Mouse (Mus musculus) central nervous system, embryonic 11.5 days (tissue): ENCODE data around the gene Nacc1. TPM values are rescaled to one million over a fixed set of nuclear protein-coding genes. Genes with fewer than 3 reads are reported as not detected.

Experiments
- polyA plus RNA-seq: library from polyadenylated mRNA; depleted of rRNA; stranded (reverse); fragments of >200 nt; gene quantifications from 2 replicates; pipeline ENCODE4 v1.2.3, GENCODE M21; 2012; rRNA removed

Nacc1 gene
- 55.6 and 88.0 TPM in 2 replicates for polyA plus RNA-seq

DNA sequence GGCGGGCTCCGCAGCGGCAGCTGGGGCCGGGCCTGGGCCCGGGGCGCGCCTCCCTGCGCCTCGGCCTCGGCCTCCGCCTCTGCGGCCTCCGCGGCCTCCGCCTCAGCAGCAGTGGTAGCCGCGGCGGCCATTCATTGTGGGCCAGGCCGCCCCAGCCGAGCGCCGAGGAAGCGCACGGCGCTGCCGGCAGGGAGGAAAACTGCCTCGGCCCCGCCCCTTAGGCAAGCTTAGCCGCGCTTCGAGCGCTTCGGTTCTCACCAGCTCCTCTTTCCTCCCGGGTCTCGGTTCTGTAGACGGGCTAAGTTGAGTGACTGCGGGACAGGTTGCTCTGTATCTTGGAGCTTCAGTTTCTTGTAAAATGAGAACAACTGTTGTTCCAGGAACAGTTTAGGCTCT is at the start of gene Nacc1:
Gene Nacc1 (minus strand): TSS at position 158 of the 396 bp plus-strand sequence.

DNA sequence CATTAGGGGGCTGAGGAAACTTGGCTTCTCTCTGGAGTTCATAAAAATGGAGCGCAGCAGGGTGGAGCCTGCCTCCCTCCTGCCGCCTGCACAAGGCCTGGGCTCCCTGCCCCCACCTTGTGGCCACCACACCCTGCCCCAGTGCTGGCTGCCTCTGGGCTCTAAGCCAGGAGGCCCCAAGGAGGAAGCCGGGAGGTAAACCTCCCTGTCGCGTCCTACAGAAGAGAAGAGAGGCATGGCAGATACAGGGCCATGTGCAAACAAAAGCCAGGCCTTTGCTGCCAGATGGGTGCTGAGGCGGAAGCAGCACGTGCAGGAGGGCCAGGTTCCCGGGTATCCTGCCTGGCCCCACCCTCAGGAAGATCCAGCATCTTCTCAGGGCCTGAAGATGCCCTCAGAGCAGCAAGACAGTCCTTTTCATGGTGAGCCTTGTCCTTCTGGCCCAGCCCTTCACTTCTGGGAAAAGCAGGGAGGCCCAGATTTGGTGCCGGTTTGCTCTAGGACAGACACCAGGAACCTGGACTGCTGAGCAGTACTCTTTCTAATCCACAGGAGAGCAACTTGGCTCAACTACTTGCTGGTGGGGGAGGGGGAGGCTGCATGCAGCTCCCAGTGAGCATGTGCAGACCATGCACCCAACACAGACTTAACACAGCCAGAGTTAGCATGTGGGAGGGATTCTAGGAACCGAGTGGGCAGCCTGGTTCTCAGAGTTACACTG is 35.3 kb upstream of the Nacc1 start, which contains the start of gene G430095P16Rik:
Gene G430095P16Rik (plus strand): TSS at position 158 of the 721 bp plus-strand sequence.

DNA sequence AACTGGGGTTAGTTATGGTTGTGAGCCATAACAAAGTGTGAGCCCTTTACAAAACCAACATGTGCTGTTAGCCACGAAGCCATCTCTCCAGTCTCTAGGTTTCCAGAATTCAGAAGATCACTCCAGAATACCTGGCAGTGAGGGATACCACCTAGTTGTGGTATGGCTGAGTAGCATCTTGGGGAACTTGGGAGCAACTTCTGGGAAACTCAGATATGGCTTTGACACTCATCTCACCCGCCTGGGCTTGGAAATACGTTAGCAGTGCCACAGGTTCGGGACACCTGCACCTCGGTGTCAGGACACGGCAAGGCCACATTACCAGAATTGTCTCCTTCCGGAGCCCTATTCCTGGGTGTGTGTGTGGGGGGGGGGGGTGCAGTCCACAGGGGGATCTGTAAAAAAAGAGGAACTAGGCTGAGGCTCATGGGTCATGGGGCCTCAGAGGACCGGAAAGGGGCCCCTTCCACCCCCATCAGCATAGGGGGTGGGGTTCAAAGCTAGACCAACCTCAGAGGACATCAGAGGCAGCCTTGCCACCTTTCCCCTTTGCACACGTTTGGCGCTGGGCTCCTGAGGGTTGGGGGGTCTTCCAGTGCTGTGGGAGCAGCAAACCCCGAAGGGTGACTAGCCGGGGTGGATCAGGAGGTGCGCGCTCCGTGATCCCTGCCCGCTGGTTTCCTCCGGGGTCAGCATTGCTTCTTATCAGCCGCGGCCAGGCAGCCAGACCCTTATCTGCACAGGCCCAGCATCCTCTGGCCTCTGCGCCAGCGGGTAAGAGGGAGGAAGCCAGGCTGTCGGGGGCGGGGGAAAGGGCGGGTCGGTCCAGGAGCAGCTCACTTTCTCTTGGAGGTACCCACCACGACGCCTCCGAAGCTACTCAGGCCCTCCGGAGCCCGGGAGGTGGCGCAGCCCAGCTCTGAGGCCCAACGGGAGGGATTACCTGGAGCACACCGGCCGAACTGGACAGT is 13.6 kb upstream of the Nacc1 start, which contains the start of gene Lyl1:
Gene Lyl1 (plus strand): TSS at position 517 of the 971 bp plus-strand sequence.

DNA sequence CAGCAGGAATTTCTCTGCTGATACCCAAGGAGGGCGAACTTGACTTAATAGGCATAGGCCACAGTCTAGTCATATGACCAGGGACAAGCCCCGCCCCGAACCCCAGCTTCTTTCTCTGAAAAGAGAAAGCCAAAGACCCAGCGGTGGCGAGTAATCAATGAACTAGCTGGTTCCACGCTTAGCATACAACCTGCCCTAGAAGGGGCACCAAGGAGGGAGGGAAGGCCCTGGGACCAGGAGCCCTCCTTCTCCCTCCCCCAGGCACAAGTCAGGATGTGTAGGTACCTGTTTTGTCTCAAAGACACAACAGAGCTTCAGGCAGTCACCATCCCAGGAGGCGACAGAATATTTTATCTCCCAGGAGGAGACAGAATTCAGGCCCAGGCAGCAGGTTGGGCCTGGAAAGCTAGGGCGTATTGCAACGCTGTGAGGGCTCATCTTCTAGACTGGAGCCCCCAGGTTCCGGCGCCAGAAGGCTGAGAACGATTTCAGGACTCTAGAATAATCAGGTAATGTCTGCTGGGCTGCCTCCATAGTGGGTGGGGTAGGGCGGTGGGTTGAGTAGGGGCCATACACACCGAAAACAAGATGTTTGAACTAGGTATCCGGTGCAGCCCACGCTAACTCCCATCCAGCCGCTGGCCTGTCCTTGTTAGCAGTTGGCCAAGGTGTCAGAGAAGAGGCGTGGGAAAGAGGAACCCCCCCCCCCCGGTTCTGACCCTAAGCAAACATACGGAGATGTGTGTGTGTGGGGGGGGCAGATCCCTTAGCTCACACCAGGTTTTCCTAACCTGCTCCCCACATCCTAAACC is 1.3 kb downstream of the Nacc1 start, which contains the start of gene Trmt1:
Gene Trmt1 (plus strand): TSS at position 117 of the 812 bp plus-strand sequence.

DNA sequence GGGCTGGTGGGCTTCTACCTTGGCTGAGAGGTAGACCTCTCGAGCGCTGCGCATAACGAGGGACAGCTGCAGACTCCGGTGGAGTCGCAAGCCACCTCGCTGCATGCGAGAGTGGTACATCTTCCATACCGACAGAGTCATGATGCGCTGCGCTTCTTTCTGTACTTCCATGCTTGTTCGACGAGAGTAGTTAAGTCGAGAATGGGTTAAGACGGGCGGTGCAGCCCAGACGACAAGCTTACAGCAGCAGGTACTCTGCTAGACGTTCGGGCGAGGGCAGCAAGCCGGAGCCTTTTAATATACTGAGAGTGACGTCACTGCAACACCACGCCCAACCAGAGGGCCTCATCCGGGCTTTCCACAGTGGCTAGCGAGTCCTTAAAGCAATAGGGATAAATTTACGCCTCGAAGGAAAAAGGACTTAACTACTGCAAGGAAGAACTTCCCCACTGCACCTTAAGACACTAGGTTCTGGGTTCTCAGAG is 25.0 kb downstream of the Nacc1 start, which contains the start of gene Ier2:
Gene Ier2 (minus strand): TSS at position 272 of the 485 bp plus-strand sequence.

Other genes with a start within 250 kb of the Nacc1 start
- gene Ier2, start 25.0 kb downstream of the Nacc1 start, polyA plus RNA-seq, result 22.8 and 24.3 TPM in 2 replicates
- 109 and 112 TPM in 2 replicates for gene Trmt1, start 1.6 kb downstream of the Nacc1 start, polyA plus RNA-seq
- gene Lyl1, start 13.6 kb upstream of the Nacc1 start, polyA plus RNA-seq, result 6.1 and 7.2 TPM in 2 replicates
- gene G430095P16Rik, start 35.1 kb upstream of the Nacc1 start, polyA plus RNA-seq, result 2.7 and 4.9 TPM in 2 replicates
- gene Nfix, start 112.5 kb upstream of the Nacc1 start, polyA plus RNA-seq, result 7.8 and 9.6 TPM in 2 replicates
- gene Dand5, start 135.0 kb upstream of the Nacc1 start, polyA plus RNA-seq, result 3.2 and 4.7 TPM in 2 replicates
- 29.3 and 32.5 TPM in 2 replicates for gene Gadd45gip1, start 143.7 kb upstream of the Nacc1 start, polyA plus RNA-seq
- gene Rad23a, start 152.8 kb upstream of the Nacc1 start, polyA plus RNA-seq, result 65.7 and 76.9 TPM in 2 replicates
- 669 and 1,481 TPM in 2 replicates for gene Calr, start 159.1 kb upstream of the Nacc1 start, polyA plus RNA-seq
- 97.5 and 98.6 TPM in 2 replicates for gene Farsa, start 169.1 kb upstream of the Nacc1 start, polyA plus RNA-seq
- gene Syce2, start 184.2 kb upstream of the Nacc1 start, polyA plus RNA-seq, result 38.7 and 41.1 TPM in 2 replicates
- 47.6 and 59.7 TPM in 2 replicates for gene Gcdh, start 206.1 kb upstream of the Nacc1 start, polyA plus RNA-seq
- 13.0 and 22.9 TPM in 2 replicates for gene Klf1, start 214.1 kb upstream of the Nacc1 start, polyA plus RNA-seq
- 8.9 and 10.6 TPM in 2 replicates for gene Dnase2a, start 220.7 kb upstream of the Nacc1 start, polyA plus RNA-seq
- gene Mast1, start 249.5 kb upstream of the Nacc1 start, polyA plus RNA-seq, result 21.4 and 22.8 TPM in 2 replicates